Mouse (Mus musculus) erythroblast, embryonic 14.5 days (primary cell): ENCODE measurements around the gene Naa10.

Experiments used
- GATA1 ChIP-seq: IDR thresholded peaks from 2 replicates; pipeline ENCODE4 v1.6.1; 2012; ENCODE audit warnings: low read length, inconsistent platforms, mixed read lengths
- TAL1 ChIP-seq: IDR thresholded peaks from 3 replicates; pipeline ENCODE4 v1.6.1; 2012; ENCODE audit warnings: low read length, inconsistent platforms, mixed read lengths

GRCm38 (mm10) chrX:73911156-73911555 is 10.6 kb downstream of the Naa10 start:
- no peak for TF ChIP-seq TAL1
- no peak for TF ChIP-seq GATA1
